Mouse (Mus musculus) heart, embryonic 15.5 days (tissue): ENCODE results near the gene Sprn. TPM values are rescaled to one million over a fixed set of nuclear protein-coding genes. Genes with fewer than 3 reads are reported as not detected.

Experiments used
- ATAC-seq: fragments of 200-750 bp; cut with Nextera tagmentation; replicated peaks from 2 replicates; pipeline ENCODE4 v1.8.0; 2017; ENCODE audit warnings: low read depth, moderate TSS enrichment; ENCODE audit not compliant: insufficient number of reproducible peaks, insufficient read depth, low FRiP score
- H3K27ac ChIP-seq: fragments of 300-500 bp; sonication (generic); 2 replicates; pipeline ENCODE4 v1.5.1; 2015; ENCODE audit warnings: mild to moderate bottlenecking, inconsistent platforms
- H3K27me3 ChIP-seq: fragments of 300-500 bp; sonication (generic); 2 replicates; pipeline ENCODE4 v1.6.1; 2015; ENCODE audit warnings: inconsistent platforms
- H3K36me3 ChIP-seq: fragments of 300-500 bp; sonication (generic); 2 replicates; pipeline ENCODE4 v1.6.1; 2015; ENCODE audit warnings: mild to moderate bottlenecking, inconsistent platforms
- H3K4me1 ChIP-seq: fragments of 300-500 bp; sonication (generic); replicated peaks from 2 replicates; pipeline ENCODE4 v1.6.1; 2015; ENCODE audit warnings: inconsistent platforms
- H3K4me2 ChIP-seq: fragments of 300-500 bp; sonication (generic); 2 replicates; pipeline ENCODE4 v1.6.1; 2015; ENCODE audit warnings: inconsistent platforms, mild to moderate bottlenecking, moderate library complexity
- H3K4me3 ChIP-seq: fragments of 300-500 bp; sonication (generic); 2 replicates; pipeline ENCODE4 v1.5.1; 2015; ENCODE audit warnings: mild to moderate bottlenecking, inconsistent platforms
- H3K9ac ChIP-seq: fragments of 300-500 bp; sonication (generic); 2 replicates; pipeline ENCODE4 v1.6.1; 2015; ENCODE audit warnings: mild to moderate bottlenecking, inconsistent platforms
- H3K9me3 ChIP-seq: fragments of 300-500 bp; sonication (generic); replicated peaks from 2 replicates; pipeline ENCODE4 v1.6.1; 2016; ENCODE audit warnings: inconsistent platforms
- WGBS: fragments of 180-500 bp; shearing (Covaris S2); methylation state at CpG from one replicate; pipeline ENCODE4 v1.1.7; 2015; ENCODE audit warnings: mixed read lengths; 5-methylcytosine and 5-hydroxymethylcytosine counted together
- polyA plus RNA-seq: library from polyadenylated mRNA; unstranded; fragments of >200 nt; fragmentation: Nextera tagmentation; extraction: Ambion mirVana; gene quantifications from 2 replicates; pipeline ENCODE4 v1.2.1, GENCODE M21; 2015

Sprn gene
- polyA plus RNA-seq, 1 experiment from 2014 or later, result 0.05 TPM

GRCm38 (mm10) chr7:140184206-140184605 lies 29.5 kb upstream of the Sprn start:
- Histone ChIP-seq H3K27ac (no peak overlapping the region), H3K9ac (no peak overlapping the region), H3K4me1 (no peaks in the 10 kb centered on the region), H3K9me3 (no peaks in the 10 kb centered on the region), H3K4me3 (no peak overlapping the region), H3K36me3 (no peaks in the 10 kb centered on the region), H3K27me3 (0 out of 2 replicates have a peak, but pooled peaks cover 5% of the 10 kb centered on the region), H3K4me2 (no peak overlapping the region)
- WGBS, result 81% methylated on average over 4 of the region's 4 CpGs
- no peak for ATAC-seq

- Histone ChIP-seq H3K4me1 (no peaks in the 10 kb centered on the region), H3K36me3 (no peaks in the 10 kb centered on the region), H3K4me2 (no peak overlapping the region), H3K4me3 (no peak overlapping the region), H3K27me3 (0 out of 2 replicates have a peak, but pooled peaks cover 3% of the 10 kb centered on the region), H3K27ac (no peak overlapping the region), H3K9ac (no peak overlapping the region), H3K9me3 (no peaks in the 10 kb centered on the region)
- 77% methylated on average over 2 of the region's 2 CpGs for WGBS
- ATAC-seq, result no peak
These were observed 26.0 kb upstream of the Sprn start for GRCm38 (mm10) chr7:140180692-140181091.

GRCm38 (mm10) chr7:140179176-140179575 lies 24.5 kb upstream of the Sprn start:
- no peaks in the 10 kb centered on the region for H3K4me1 ChIP-seq
- ATAC-seq, result no peak
- no peak overlapping the region for H3K27ac ChIP-seq
- H3K4me2 ChIP-seq, result no peak overlapping the region
- no peaks in the 10 kb centered on the region for H3K27me3 ChIP-seq
- 90% methylated on average over 2 of the region's 2 CpGs for WGBS
- H3K9ac ChIP-seq, result no peak overlapping the region
- no peaks in the 10 kb centered on the region for H3K9me3 ChIP-seq
- no peak overlapping the region for H3K4me3 ChIP-seq
- no peaks in the 10 kb centered on the region for H3K36me3 ChIP-seq

GRCm38 (mm10) chr7:140172936-140173335 lies 18.3 kb upstream of the Sprn start, which contains the start of gene Olfr523:
TSS of gene Olfr523 (plus strand) at chr7:140173217.
- WGBS, result 50% methylated on average over 1 of the region's 1 CpGs
- H3K27me3 ChIP-seq, result no peaks in the 10 kb centered on the region
- H3K4me3 ChIP-seq, result no peak within 1 kb of the TSS
- H3K27ac ChIP-seq, result no peak within 1 kb of the TSS
- no peak for ATAC-seq
- no peaks in the 10 kb centered on the region for H3K4me1 ChIP-seq
- H3K36me3 ChIP-seq, result no peaks in the 10 kb centered on the region
- H3K9ac ChIP-seq, result no peak within 1 kb of the TSS
- H3K9me3 ChIP-seq, result no peaks in the 10 kb centered on the region
- no peak within 1 kb of the TSS for H3K4me2 ChIP-seq

- Histone ChIP-seq H3K4me2 (no peak overlapping the region), H3K27me3 (no peaks in the 10 kb centered on the region), H3K4me3 (no peak overlapping the region)
These were observed 16.2 kb upstream of the Sprn start for GRCm38 (mm10) chr7:140170863-140171262.

GRCm38 (mm10) chr7:140169386-140169785 lies 14.7 kb upstream of the Sprn start:
- no peaks in the 10 kb centered on the region for H3K9me3 ChIP-seq
- no peak overlapping the region for H3K27ac ChIP-seq
- 65% methylated on average over 4 of the region's 4 CpGs for WGBS
- H3K4me3 ChIP-seq, result no peak overlapping the region
- H3K9ac ChIP-seq, result no peak overlapping the region
- no peaks in the 10 kb centered on the region for H3K36me3 ChIP-seq
- H3K4me2 ChIP-seq, result no peak overlapping the region
- no peak for ATAC-seq
- no peaks in the 10 kb centered on the region for H3K27me3 ChIP-seq
- H3K4me1 ChIP-seq, result no peaks in the 10 kb centered on the region

More at GRCm38 (mm10) chr7:140170863-140171262, 16.2 kb upstream of the Sprn start:
- H3K27ac ChIP-seq, result no peak overlapping the region
- WGBS, result 84% methylated on average over 3 of the region's 3 CpGs
- no peaks in the 10 kb centered on the region for H3K9me3 ChIP-seq
- no peak for ATAC-seq
- no peak overlapping the region for H3K9ac ChIP-seq
- no peaks in the 10 kb centered on the region for H3K4me1 ChIP-seq
- H3K36me3 ChIP-seq, result no peaks in the 10 kb centered on the region

GRCm38 (mm10) chr7:140167950-140168349 lies 13.3 kb upstream of the Sprn start:
- Histone ChIP-seq H3K27ac (no peak overlapping the region), H3K4me1 (no peaks in the 10 kb centered on the region), H3K27me3 (no peaks in the 10 kb centered on the region), H3K9ac (no peak overlapping the region), H3K36me3 (no peaks in the 10 kb centered on the region), H3K9me3 (no peaks in the 10 kb centered on the region), H3K4me2 (no peak overlapping the region), H3K4me3 (no peak overlapping the region)
- ATAC-seq, result no peak
- 82% methylated on average over 1 of the region's 1 CpGs for WGBS

GRCm38 (mm10) chr7:140164664-140165063 lies 10.0 kb upstream of the Sprn start, which contains the start of gene Olfr522:
TSS of gene Olfr522 (minus strand) at chr7:140164764.
- H3K4me3 ChIP-seq, result no peak within 1 kb of the TSS
- H3K4me1 ChIP-seq, result no peaks in the 10 kb centered on the region
- H3K9me3 ChIP-seq, result no peaks in the 10 kb centered on the region
- H3K27ac ChIP-seq, result no peak within 1 kb of the TSS
- no peak within 1 kb of the TSS for H3K4me2 ChIP-seq
- H3K9ac ChIP-seq, result no peak within 1 kb of the TSS
- H3K27me3 ChIP-seq, result no peaks in the 10 kb centered on the region; the same call in 1 of the 2 replicates
- WGBS, result 65% methylated on average over 7 of the region's 7 CpGs
- H3K36me3 ChIP-seq, result no peaks in the 10 kb centered on the region
- ATAC-seq, result no peak

GRCm38 (mm10) chr7:140160363-140160762 lies 5.7 kb upstream of the Sprn start:
- no peaks in the 10 kb centered on the region for H3K9me3 ChIP-seq
- no peaks in the 10 kb centered on the region for H3K4me1 ChIP-seq
- H3K27me3 ChIP-seq, result peaks cover 17% of the 10 kb centered on the region
- no peak for ATAC-seq
- H3K27ac ChIP-seq, result no peak overlapping the region
- no peak overlapping the region for H3K9ac ChIP-seq
- WGBS, result 73% methylated on average over 3 of the region's 3 CpGs
- no peak overlapping the region for H3K4me2 ChIP-seq
- H3K36me3 ChIP-seq, result no peaks in the 10 kb centered on the region
- no peak overlapping the region for H3K4me3 ChIP-seq

- H3K9ac ChIP-seq, result no peak overlapping the region
- no peaks in the 10 kb centered on the region for H3K9me3 ChIP-seq
- WGBS, result 20% methylated on average over 4 of the region's 4 CpGs
- peak overlapping the region; percentile 48; the same call in 1 of the 2 replicates for H3K4me2 ChIP-seq
- no peak overlapping the region for H3K27ac ChIP-seq
- peaks cover 53% of the 10 kb centered on the region for H3K27me3 ChIP-seq
- no peaks in the 10 kb centered on the region for H3K36me3 ChIP-seq
- no peak for ATAC-seq
- peaks cover 12% of the 10 kb centered on the region for H3K4me1 ChIP-seq
- H3K4me3 ChIP-seq, result no peak overlapping the region
These were observed 854 bp downstream of the Sprn start for GRCm38 (mm10) chr7:140153829-140154217.

GRCm38 (mm10) chr7:140153383-140153782 lies 1.3 kb downstream of the Sprn start:
- 4% methylated on average over 28 of the region's 28 CpGs for WGBS

GRCm38 (mm10) chr7:140144550-140144949 lies 10.1 kb downstream of the Sprn start:
- ATAC-seq, result no peak
- Histone ChIP-seq H3K9ac (no peak overlapping the region), H3K27me3 (no peaks in the 10 kb centered on the region)

More at GRCm38 (mm10) chr7:140153383-140153782, 1.3 kb downstream of the Sprn start:
- Histone ChIP-seq H3K4me1 (peaks cover 12% of the 10 kb centered on the region), H3K4me2 (peak overlapping the region; percentile 58), H3K27ac (no peak overlapping the region), H3K9ac (peak overlapping the region; percentile 15; the same call in 1 of the 2 replicates), H3K9me3 (no peaks in the 10 kb centered on the region), H3K36me3 (no peaks in the 10 kb centered on the region), H3K4me3 (peak overlapping the region; percentile 34), H3K27me3 (peaks cover 49% of the 10 kb centered on the region)
- no peak; the same call in 1 of the 2 replicates for ATAC-seq

More at GRCm38 (mm10) chr7:140144550-140144949, 10.1 kb downstream of the Sprn start:
- no peak overlapping the region for H3K4me3 ChIP-seq
- no peaks in the 10 kb centered on the region for H3K4me1 ChIP-seq
- no peak overlapping the region for H3K27ac ChIP-seq
- no peak overlapping the region for H3K4me2 ChIP-seq
- WGBS, result 85% methylated on average over 4 of the region's 4 CpGs
- no peaks in the 10 kb centered on the region for H3K9me3 ChIP-seq
- no peaks in the 10 kb centered on the region; the same call in 1 of the 2 replicates for H3K36me3 ChIP-seq
